Mouse (Mus musculus) layer of hippocampus, postnatal 36 days (tissue): ENCODE results near the gene Panx2. TPM values are rescaled to one million over a fixed set of nuclear protein-coding genes. Genes with fewer than 3 reads are reported as not detected.
A peak's percentile ranks its signal among the peaks of the same experiment; 100 is the strongest.

Source experiments
- DNase-seq, 2 experiments: peaks; one replicate each; pipeline ENCODE4 v3.0.0; 2022
- total RNA-seq, 2 experiments: library from RNA; stranded (reverse); gene quantifications; 2 replicates each; pipeline ENCODE4 v1.2.3; 2021

Gene Panx2
- 100 to 1,000 TPM; 156 to 159 TPM for total RNA-seq

- DNase-seq = no peak
Observed at GRCm38 (mm10) chr15:89059161-89059931, at the start of gene Panx2. Gene Panx2 (plus strand): TSS chr15:89059734.

- DNase-seq = no peak
Observed at GRCm38 (mm10) chr15:89016722-89017121, 42.8 kb upstream of the Panx2 start.

- no peak for DNase-seq
Observed at GRCm38 (mm10) chr15:89020085-89020484, 39.4 kb upstream of the Panx2 start.

GRCm38 (mm10) chr15:89020492-89020891, 39.0 kb upstream of the Panx2 start:
- no peak for DNase-seq

- DNase-seq = no peak
Observed at GRCm38 (mm10) chr15:89044381-89044780, 15.2 kb upstream of the Panx2 start.

- no peak for DNase-seq
Observed at GRCm38 (mm10) chr15:89046356-89046755, 13.2 kb upstream of the Panx2 start.

GRCm38 (mm10) chr15:89054666-89055065, 4.9 kb upstream of the Panx2 start:
- no peak for DNase-seq

- no peak for DNase-seq
Observed at GRCm38 (mm10) chr15:89058736-89059135, 798 bp upstream of the Panx2 start.

- no peak for DNase-seq
Observed at GRCm38 (mm10) chr15:89060032-89060681, 623 bp downstream of the Panx2 start.

GRCm38 (mm10) chr15:89060811-89061460, 1.4 kb downstream of the Panx2 start:
- DNase-seq = no peak

- DNase-seq = no peak
Observed at GRCm38 (mm10) chr15:89061761-89062517, 2.4 kb downstream of the Panx2 start.

GRCm38 (mm10) chr15:89062518-89062910, 3.0 kb downstream of the Panx2 start:
- DNase-seq = no peak

- DNase-seq = no peak
Observed at GRCm38 (mm10) chr15:89063001-89063400, 3.5 kb downstream of the Panx2 start.

GRCm38 (mm10) chr15:89063536-89063935, 4.0 kb downstream of the Panx2 start:
- peak; percentile 86 for DNase-seq

GRCm38 (mm10) chr15:89064891-89065290, 5.4 kb downstream of the Panx2 start:
- DNase-seq = no peak

GRCm38 (mm10) chr15:89067609-89068008, 8.1 kb downstream of the Panx2 start:
- no peak for DNase-seq

GRCm38 (mm10) chr15:89068226-89068625, 8.7 kb downstream of the Panx2 start:
- DNase-seq = no peak

GRCm38 (mm10) chr15:89069336-89069840, 9.9 kb downstream of the Panx2 start:
- no peak for DNase-seq

- no peak for DNase-seq
Observed at GRCm38 (mm10) chr15:89070606-89071005, 11.1 kb downstream of the Panx2 start.

GRCm38 (mm10) chr15:89073993-89074603, 14.6 kb downstream of the Panx2 start:
- DNase-seq = no peak

- no peak for DNase-seq
Observed at GRCm38 (mm10) chr15:89074613-89075477, 15.3 kb downstream of the Panx2 start, which contains the start of gene Trabd. Gene Trabd (plus strand): TSS chr15:89075124.
